Mouse (Mus musculus) liver, embryonic 14.5 days (tissue): ENCODE measurements around the gene Fcamr.

ENCODE experiments used
- CTCF ChIP-seq: IDR thresholded peaks from 2 replicates; pipeline ENCODE4 v1.5.1; 2016; ENCODE audit warnings: antibody characterized with exemption, low read depth, control low read depth
- EP300 ChIP-seq: IDR thresholded peaks from 2 replicates; pipeline ENCODE4 v1.6.1; 2016; ENCODE audit warnings: antibody characterized with exemption, low read depth

DNA sequence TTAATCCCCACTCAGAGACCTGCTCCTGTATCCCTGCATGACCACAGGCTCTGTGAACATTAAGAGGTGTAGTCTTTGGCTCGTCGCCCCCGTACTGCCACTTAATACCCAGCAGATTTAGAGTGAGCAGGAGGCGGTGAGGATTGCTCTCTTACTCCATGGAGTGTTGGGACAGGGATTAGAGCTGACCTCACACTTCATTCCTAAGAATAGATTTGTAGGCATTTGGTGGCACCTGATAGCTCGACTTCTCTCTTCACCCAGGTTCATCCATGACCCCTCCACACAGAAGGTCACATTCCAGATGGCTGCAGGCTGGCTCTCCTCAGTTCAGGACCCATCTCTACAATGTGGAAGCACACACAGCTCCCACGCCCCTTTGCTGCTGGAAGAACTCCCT, 3.6 kb downstream of the Fcamr start:
- TF ChIP-seq EP300 (no peak), CTCF (no peak)
